Mouse (Mus musculus): ENCODE results near the gene Polh.

The Polh gene

DNA sequence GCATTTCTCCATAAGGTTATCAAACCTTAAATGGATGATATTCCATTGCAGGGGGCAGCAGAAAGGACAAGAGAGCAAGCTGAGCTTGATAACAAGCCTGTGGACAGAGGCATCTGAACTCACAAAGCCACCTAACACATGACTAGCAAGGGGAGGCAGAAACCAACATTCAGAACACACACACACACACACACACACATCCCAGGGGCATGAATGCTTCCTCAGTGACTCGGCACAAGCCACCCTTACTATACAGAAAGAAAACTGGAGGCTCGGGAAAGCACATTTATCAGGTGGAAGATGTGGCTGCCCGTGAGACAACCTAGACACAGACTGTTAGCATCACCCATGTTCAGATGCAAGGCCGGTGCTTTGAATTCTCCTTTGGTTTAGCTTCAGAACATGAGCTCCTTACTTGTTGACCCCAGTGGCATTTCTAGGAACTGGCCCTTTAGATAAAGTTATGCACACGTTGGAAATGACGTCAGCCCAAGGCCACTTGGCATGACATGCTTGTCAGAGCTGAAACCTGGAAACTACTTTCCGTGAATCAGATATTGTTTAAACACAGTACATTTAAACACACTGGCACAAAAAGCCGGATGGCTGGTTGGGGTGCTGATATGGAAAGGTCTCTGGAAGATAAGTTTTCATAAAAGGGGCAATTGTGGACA, 63.7 kb downstream of the Polh start:
- DNase-seq (ENCODE audit: inconsistent age in 2 of 2, low spot score in 1 of 2) = peak; percentile 68 to 88

DNA sequence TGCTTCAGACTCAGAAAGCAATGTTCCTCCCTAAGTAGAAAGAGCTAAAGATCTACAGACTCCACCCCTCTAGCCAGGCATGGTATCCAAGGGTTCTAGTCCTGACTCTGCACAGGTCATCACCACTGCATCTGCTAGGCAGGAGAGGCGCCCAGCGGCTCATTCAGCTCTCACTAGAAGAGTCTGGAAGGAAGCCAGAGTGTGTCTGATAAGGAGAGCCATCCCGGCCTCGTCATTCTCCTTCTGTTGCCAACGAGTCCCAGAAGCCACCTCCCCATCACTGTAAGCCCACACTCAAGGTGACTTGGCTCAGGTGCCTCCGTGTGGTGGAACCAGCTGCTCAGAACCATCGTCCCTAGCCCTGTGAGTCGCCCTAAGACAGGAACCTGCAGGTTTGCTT, 69.6 kb downstream of the Polh start:
- DNase-seq (ENCODE audit: inconsistent age in 2 of 2, low spot score in 1 of 2) = peak in 1 of 2 experiments; percentile 84

DNA sequence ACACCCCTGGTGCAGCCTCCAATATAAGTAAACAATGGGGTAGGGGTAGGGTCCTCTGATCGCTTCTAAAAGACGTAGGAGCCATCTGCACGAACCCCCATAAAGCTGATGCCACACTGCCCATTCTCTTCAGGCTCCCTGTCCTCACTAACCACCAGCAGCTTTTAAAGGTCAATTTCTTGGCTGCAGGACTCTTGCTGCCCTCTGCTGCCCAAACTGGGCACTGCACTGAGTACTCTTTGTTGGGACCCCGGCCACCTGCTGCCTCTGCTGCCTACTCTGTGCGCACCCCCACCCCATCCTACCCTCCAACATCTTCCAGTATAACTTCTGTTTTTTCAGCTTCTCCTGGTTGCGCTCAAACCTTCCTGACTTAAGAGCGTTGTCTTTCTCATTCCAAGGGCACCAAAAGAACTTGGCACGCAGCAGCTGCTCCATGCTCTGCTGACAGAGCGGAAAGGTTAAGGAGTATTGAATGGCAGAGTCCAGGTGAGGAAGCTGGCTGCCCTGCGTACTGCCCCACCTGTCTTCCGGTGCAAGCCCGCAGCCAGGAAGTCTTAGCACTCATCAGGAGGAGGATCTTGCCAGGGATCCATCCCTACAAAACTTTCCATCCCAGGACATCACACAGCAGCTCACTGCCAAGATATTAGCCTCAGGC, 70.3 kb downstream of the Polh start:
- DNase-seq (ENCODE audit: inconsistent age in 2 of 2, low spot score in 1 of 2) = peak; percentile 78 to 94

DNA sequence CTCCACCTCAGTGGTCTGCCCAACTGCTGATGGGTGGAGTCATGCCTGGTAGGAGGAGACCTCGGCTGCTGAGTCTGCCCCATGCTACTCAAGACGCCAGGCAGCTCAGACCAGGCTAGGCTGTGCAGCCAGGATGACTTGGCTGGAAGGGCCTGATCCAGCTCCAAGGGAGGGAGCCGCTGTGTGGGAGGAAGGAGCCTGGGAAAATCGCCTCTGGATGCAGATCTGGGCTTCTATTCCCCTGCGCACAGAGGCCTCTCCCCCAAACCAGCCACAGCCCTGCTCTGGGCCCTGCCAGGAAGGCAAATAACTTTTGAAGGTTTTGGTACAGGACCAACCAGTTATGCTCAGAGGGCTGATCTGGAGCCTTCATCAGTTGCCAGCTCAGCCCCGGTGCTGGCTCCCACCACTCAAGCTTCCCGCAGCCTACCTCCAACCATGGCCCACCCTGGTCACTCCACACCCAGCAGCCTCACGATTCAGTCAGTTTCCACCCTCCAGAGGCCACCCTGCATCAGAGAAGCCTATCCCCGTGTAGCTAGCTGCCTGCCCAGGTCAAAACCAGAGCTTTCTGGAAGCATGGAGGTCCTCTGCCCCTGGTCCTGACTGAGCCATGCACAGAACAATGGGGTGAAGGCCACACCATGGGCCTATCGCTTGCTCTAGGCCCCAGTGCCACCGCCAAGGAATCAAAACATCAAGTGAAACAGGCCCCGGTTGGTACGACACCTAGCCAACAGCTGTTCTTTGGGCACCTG, 72.5 kb downstream of the Polh start:
- peak in 1 of 2 experiments; percentile 71 for DNase-seq (ENCODE audit: inconsistent age in 2 of 2, low spot score in 1 of 2)

DNA sequence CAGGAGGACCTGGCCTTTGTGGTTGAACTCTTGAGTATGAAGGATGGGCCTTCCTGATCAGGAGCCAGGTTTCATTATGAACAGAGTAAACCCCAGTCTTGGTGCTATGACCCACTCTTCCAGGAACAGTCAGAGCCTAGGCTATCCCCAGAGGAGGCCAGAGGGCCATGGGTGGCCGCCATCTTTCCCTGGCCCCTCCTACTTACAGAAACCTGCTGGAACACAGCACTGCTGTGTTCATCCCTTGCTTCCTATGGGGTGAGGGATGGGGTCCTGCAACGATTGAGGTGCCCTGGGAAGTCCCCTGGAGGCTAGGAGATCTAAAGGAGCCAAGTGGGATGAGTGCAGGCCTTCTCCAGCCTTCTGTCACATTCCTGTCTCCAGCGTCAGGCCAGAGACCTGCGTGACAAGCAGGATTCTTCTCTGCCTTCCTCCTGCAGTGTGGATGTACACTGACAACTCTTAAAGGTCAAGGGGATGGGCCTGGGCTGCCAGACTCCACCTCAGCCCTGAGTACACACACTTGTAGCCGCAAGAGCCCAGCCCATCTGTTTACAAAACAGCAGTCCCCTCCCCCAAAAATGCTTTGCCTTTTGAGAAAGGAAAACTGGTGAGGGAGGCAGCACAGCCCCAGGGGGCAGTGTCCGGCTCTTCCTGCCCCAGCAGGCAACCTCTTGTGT, 74.5 kb downstream of the Polh start:
- peak; percentile 57 to 76 for DNase-seq (ENCODE audit: inconsistent age in 2 of 2, low spot score in 1 of 2)

DNA sequence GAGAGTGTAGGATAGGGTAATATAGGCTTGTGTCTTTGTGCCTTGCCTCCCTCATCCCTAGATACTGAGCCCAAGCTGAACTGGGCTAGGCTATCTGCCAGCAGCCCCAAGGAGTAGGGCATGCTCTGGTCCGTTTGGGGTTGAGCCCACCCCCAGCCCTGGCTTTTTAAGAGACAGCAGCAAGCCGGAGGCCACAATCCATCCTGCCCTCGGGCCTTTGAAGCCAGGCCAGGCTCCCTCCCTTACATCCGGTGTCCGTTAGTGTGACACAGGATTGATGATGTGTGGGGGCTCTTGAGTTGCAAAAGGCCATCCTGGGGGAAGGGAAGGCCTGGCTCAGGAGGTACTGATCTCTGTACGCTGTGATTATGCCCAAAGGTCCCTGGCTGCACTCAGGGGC, 75.8 kb downstream of the Polh start:
- DNase-seq (ENCODE audit: inconsistent age in 2 of 2, low spot score in 1 of 2) = peak; percentile 74 to 81

DNA sequence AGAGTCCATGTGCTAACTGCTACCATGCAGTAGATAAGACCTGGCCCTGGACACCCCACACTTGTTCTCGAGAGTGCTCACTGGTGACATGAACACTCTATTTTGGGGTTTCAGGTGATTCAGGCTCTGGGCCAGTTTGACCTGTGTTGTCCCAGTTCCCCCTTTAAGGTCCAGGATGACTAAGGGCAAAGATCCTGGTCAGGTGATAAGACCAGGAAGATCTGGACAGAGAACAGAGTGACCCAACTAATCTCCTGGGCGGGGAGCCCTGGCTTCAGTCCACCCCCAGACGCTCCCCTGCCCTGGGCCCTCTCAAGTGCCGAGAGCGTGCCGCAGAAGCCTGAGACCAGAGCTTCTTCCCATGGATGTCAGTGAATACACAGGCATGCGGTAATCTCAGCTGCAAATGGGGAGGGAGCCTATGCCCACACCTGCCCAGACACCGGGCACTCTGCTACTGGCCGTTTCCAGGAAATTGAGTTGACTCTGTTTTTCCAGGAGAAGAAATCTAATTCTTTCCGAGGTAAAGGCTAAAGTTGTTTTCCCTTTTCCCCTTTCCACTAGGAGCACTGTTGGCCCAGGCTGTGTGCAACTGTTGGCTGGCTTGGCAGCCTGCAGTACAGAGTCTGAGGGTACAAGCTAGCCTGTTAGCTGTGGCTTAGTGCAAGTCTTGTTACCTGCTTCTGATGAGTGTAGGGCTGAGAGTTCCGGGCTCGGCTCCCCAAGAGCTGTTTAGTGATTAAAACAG, 78.3 kb downstream of the Polh start:
- DNase-seq (ENCODE audit: inconsistent age in 2 of 2, low spot score in 1 of 2) = peak in 1 of 2 experiments; percentile 52

DNA sequence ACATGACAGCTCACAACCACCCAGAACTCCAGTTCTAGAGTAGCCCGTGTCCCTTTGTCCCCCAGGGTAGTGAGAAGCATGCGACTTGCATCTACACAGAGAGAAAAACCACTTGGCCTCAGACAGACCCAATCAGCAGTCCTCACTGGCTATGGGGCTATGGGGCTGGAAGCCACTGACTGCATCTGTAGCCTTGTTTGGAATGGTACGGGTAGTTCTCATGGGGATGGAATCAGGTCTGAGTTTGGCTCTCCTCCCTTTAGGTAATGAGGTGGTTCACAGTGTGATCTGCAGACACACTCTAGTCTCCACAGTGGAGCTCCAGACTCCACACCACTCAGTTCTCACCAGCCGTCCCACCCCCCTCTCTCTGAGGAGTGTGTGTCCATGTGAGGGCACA, 79.2 kb downstream of the Polh start:
- DNase-seq (ENCODE audit: inconsistent age in 2 of 2, low spot score in 1 of 2) = no peak

DNA sequence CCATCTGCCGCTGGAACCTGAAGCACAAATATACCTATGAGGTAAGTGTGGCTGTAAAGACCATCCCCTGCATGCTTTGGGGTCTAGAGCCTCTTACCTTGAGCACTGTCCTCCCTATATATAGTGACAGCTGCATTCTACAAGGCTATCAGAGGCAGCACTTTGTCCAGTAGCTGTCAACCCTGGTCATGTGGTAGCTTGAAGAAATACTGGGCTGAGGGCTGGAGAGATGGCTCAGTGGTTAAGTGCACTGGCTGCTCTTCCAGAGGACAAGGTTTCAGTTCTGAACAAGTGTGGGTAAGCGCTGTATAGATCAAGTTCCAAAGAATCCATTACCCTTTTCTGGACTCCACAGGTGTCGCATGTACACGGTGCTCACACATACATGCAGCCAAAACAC, 79.7 kb downstream of the Polh start:
- no peak for DNase-seq (ENCODE audit: inconsistent age in 2 of 2, low spot score in 1 of 2)
